Mouse (Mus musculus): ENCODE results near the gene Nhp2. TPM values are rescaled to one million over a fixed set of nuclear protein-coding genes. Genes with fewer than 3 reads are reported as not detected.
"Not testable (repeated sequence)": the region's sequence is repeated elsewhere in the genome, so short reads cannot be mapped to it uniquely, and the experiment has no call there.

The Nhp2 gene
- polyA plus RNA-seq, 1 experiment from 2014 or later: 101 TPM

DNA sequence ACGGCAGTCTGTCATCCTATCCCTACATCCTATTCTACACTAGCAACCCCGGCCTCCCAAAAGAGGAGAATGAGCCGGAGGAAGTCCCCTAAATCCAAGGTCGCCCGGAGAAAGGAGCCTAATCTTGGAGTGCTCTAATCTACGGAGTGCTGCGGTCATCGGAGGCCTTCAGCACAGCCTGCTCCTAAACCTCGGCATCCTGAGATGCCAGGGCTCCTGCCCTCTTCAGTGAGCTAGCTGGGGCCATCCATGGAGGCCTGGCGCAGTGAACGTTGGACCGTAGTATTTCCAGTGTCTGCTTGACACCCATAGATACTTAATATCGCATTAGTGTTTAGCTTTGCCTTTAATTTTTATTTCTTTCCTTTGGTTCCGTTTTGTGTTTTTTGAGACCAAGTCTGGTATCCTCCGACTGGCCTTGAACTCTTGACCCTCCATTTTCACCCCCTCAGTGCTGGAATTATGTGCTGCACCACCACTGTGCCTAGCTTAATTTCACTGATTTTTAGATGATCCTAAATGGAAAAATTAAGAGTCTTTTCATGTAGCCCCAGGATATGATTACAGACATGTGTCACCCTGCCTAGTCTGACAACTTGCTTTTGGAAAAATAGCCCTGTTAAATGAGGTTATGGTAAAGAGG is 12.3 kb upstream of the Nhp2 start:
- H3K9me3 ChIP-seq: no peaks in the 10 kb centered on the region
- H3K4me3 ChIP-seq: peak overlapping the region; percentile 96
- H3K27me3 ChIP-seq (replicated peaks): no peaks in the 10 kb centered on the region
- H3K9ac ChIP-seq: peak overlapping the region; percentile 100
- H3K27ac ChIP-seq (replicated peaks): peak overlapping the region; percentile 82
- ATAC-seq (ENCODE audit: extremely low read depth, insufficient number of reproducible peaks, low FRiP score, low TSS enrichment): no peak; the same call in 1 of the 2 replicates
- H3K4me2 ChIP-seq: peak overlapping the region; percentile 98
- H3K4me1 ChIP-seq: peaks cover 40% of the 10 kb centered on the region
- 10% methylated on average over 15 of the region's 15 CpGs for WGBS
- H3K36me3 ChIP-seq: peaks cover 34% of the 10 kb centered on the region

DNA sequence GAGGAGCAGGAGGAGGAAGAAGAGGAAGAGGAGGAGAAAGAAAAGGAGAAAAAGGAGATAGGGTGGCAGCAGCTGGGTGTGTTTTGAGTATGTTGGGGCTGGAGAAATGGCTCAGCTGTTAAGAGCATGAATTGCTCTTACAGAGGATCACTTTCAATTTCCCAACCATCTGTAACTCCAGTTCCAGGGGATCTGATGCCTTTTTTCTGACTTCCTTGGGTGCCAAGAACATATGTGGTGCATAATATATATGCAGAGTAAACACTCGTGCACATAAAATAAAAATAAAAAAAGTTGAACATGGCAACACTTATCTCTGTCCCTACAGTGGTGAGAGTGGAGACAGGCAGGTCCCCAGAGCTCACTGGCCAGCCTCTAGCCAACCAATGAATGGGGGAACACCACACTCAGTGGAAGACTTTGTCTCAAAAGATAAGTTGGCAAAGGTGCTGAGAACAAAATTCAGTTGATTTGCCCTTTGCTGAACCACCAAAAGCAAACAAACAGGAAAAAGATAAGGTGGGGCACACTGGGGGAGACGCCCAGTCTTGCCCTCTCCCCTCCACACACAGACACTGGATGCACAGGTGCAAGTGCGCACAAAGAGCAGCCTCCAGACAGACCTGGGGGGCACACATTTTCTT is 10.1 kb upstream of the Nhp2 start:
- H3K9me3 ChIP-seq: no peaks in the 10 kb centered on the region
- no peak overlapping the region for H3K4me3 ChIP-seq
- no peak overlapping the region for H3K27ac ChIP-seq (replicated peaks)
- ATAC-seq (ENCODE audit: extremely low read depth, insufficient number of reproducible peaks, low FRiP score, low TSS enrichment): no peak
- no peak overlapping the region for H3K4me2 ChIP-seq
- peaks cover 18% of the 10 kb centered on the region for H3K4me1 ChIP-seq
- H3K9ac ChIP-seq: no peak overlapping the region
- 61% methylated on average over 3 of the region's 3 CpGs for WGBS
- peaks cover 12% of the 10 kb centered on the region for H3K36me3 ChIP-seq
- H3K27me3 ChIP-seq (replicated peaks): no peaks in the 10 kb centered on the region

DNA sequence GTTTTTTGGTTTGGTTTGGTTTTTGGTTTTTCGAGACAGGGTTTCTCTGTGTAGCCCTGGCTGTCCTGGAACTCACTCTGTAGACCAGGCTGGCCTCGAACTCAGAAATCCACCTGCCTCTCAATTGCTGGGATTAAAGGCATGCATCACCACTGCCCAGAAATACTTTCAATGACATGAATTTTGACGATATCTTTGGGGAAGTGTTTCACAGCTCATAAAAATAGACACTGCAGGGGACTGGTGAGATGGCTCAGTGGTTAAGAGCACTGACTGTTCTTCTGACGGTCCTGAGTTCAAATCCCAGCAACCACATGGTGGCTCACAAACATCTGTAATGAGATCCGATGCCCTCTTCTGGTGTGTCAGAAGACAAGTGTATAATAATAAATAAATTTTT is 9.6 kb upstream of the Nhp2 start:
- H3K36me3 ChIP-seq; H3K4me3 ChIP-seq; ATAC-seq (ENCODE audit: extremely low read depth, insufficient number of reproducible peaks, low FRiP score, low TSS enrichment); H3K9ac ChIP-seq; H3K27me3 ChIP-seq (replicated peaks); H3K27ac ChIP-seq (replicated peaks); H3K9me3 ChIP-seq; H3K4me2 ChIP-seq: not testable (repeated sequence)
- peaks cover 17% of the 10 kb centered on the region for H3K4me1 ChIP-seq
- WGBS: 73% methylated on average over 5 of the region's 5 CpGs

DNA sequence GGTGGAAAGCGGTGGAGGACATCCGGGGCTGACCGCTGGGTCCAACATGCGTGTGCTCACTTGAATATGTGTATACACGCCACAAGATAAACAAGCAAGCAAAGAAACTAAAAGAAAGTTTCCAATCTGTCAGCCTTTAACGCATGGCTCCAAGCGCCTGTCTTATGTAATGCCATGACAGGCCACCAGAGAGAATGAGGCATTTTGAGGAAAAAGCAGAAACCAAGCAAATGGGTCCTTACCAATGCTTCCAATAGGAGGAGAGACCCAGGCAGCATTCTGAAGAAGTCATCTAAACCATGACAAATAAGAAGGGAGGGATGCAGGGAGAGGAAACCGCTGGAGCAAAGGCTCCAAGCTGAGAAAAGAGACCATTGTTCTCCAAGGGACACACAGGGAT is 5.3 kb upstream of the Nhp2 start:
- Histone ChIP-seq H3K9me3 (no peaks in the 10 kb centered on the region), H3K27ac (replicated peaks) (no peak overlapping the region), H3K4me2 (no peak overlapping the region), H3K4me3 (no peak overlapping the region), H3K27me3 (replicated peaks) (no peaks in the 10 kb centered on the region), H3K36me3 (no peaks in the 10 kb centered on the region), H3K4me1 (peaks cover 20% of the 10 kb centered on the region), H3K9ac (no peak overlapping the region)
- no peak for ATAC-seq (ENCODE audit: extremely low read depth, insufficient number of reproducible peaks, low FRiP score, low TSS enrichment)
- WGBS: 77% methylated on average over 8 of the region's 8 CpGs

DNA sequence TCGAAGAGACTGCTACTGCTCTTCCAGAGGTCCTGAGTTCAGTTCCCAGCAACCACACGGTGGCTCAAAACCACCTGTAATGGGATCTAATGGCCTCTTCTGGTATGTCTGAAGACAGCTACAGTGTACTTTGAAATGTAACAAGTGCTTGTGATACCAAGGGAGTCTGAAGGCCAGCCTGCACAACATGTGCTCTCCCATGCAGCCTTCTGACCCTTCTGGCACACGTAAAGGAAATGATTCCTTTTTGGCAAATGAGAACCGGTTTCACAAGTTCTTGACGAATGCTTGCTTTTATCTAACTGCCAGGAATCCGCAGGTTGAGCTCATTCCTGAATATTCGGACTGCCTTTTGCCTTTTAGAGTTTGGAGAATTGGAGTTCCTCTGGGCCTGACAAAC is 4.4 kb upstream of the Nhp2 start:
- 37% methylated on average over 7 of the region's 7 CpGs for WGBS

DNA sequence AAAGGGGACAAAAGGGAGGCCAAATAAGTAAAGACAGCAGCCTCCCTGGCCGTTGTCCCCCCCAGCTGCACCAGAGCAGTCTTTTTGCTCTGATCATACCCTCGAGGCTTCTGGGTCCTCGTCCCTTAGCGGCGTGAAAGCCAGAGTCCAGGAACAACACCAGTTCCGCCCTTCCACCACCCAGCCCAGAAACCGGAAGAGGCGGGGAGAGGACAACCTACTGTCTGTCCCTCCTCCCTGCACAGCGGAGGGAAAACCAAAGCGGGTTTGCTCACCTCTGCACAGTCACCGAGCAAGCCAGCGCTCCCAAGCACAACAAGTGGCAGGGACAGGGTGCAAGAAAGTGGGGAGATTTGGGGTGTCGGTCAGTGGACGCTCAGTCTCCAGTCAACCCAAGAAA is 3.9 kb upstream of the Nhp2 start:
- Histone ChIP-seq H3K36me3 (no peaks in the 10 kb centered on the region), H3K4me3 (peak overlapping the region; percentile 52), H3K9me3 (no peaks in the 10 kb centered on the region), H3K9ac (peak overlapping the region; percentile 83), H3K4me1 (peaks cover 27% of the 10 kb centered on the region), H3K4me2 (peak overlapping the region; percentile 81), H3K27ac (replicated peaks) (peak overlapping the region; percentile 84), H3K27me3 (replicated peaks) (no peaks in the 10 kb centered on the region)
- 2% methylated on average over 14 of the region's 14 CpGs for WGBS
- 0 out of 2 replicates have a peak, but pooled peaks have one; percentile 51 for ATAC-seq (ENCODE audit: extremely low read depth, insufficient number of reproducible peaks, low FRiP score, low TSS enrichment)

More for the DNA sequence above, 4.4 kb upstream of the Nhp2 start:
- Histone ChIP-seq H3K36me3 (no peaks in the 10 kb centered on the region), H3K27ac (replicated peaks) (peak overlapping the region; percentile 84), H3K27me3 (replicated peaks) (no peaks in the 10 kb centered on the region), H3K9ac (peak overlapping the region; percentile 83), H3K4me2 (peak overlapping the region; percentile 81), H3K9me3 (no peaks in the 10 kb centered on the region), H3K4me1 (peaks cover 22% of the 10 kb centered on the region), H3K4me3 (peak overlapping the region; percentile 52)
- ATAC-seq (ENCODE audit: extremely low read depth, insufficient number of reproducible peaks, low FRiP score, low TSS enrichment): no peak

DNA sequence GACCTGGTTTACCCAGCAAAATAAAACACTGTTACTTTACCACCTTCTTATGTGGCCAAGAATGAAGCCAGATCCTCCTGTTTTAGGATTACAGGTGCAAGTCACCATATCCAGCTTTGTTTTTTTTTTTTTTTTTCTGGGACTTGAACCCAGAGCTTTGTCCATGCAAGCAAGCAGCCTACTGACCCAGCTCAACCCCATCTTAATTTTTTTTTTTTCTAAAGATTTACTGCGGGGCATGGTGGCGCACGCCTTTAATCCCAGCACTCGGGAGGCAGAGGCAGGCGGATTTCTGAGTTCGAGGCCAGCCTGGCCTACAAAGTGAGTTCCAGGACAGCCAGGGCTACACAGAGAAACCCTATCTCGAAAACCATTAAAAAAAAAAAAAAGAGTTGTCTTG is 3.4 kb upstream of the Nhp2 start:
- Histone ChIP-seq H3K4me2 (peak overlapping the region; percentile 81), H3K9ac (peak overlapping the region; percentile 83), H3K4me1 (peaks cover 32% of the 10 kb centered on the region), H3K4me3 (peak overlapping the region; percentile 52)
- not testable (repeated sequence) for H3K27me3 ChIP-seq (replicated peaks); H3K36me3 ChIP-seq; H3K9me3 ChIP-seq; H3K27ac ChIP-seq (replicated peaks); ATAC-seq (ENCODE audit: extremely low read depth, insufficient number of reproducible peaks, low FRiP score, low TSS enrichment)
- 93% methylated on average over 7 of the region's 7 CpGs for WGBS

DNA sequence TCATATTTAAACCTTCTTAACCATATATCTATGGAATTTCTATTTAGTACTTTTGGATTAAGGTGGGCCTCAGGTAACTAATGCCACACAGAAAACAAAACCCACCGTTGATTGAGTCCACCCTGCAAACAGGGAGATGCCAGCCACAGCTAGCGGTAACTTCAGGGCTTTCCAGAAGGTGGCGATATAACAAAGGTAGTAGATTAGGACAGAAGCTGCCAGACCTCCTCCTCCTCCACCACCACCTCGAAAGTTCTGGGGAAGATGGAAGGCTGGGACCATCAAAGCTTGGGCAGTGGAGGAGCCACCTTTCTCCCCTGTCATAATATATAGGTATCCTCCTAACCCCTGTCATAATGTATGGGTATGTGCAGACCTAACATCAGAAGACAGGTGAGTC is 1.8 kb upstream of the Nhp2 start:
- H3K4me3 ChIP-seq: no peak overlapping the region

DNA sequence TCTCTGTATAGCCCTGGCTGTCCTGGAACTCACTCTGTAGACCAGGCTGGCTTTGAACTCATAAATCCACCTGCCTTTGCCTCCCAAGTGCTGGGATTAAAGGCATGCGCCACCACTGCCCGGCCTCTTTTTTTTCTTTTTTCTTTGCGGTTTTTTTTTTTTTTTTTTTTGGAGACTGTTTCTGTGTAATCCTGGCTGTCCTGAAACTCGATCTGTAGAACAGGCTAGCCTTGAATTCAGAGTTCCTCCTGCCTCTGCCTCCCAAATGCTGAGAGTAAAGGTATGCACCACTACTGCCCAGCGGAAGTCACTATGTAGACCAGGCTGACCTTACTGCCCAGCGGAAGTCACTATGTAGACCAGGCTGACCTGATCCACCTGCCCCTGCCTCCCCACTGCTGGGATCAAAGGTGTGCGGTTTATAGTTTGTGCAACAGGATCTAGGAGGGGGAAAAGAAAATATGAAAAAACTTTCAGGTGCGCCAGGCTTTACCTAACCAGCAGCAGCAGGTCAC is 584 bp upstream of the Nhp2 start:
- H3K9ac ChIP-seq: peak overlapping the region; percentile 72

More for the DNA sequence above, 1.8 kb upstream of the Nhp2 start:
- H3K4me2 ChIP-seq: no peak overlapping the region
- peaks cover 16% of the 10 kb centered on the region for H3K36me3 ChIP-seq
- H3K9me3 ChIP-seq: no peaks in the 10 kb centered on the region
- WGBS: 5% methylated on average over 4 of the region's 4 CpGs
- H3K27me3 ChIP-seq (replicated peaks): no peaks in the 10 kb centered on the region
- no peak overlapping the region for H3K27ac ChIP-seq (replicated peaks)
- no peak for ATAC-seq (ENCODE audit: extremely low read depth, insufficient number of reproducible peaks, low FRiP score, low TSS enrichment)
- no peak overlapping the region for H3K9ac ChIP-seq
- peaks cover 39% of the 10 kb centered on the region for H3K4me1 ChIP-seq

DNA sequence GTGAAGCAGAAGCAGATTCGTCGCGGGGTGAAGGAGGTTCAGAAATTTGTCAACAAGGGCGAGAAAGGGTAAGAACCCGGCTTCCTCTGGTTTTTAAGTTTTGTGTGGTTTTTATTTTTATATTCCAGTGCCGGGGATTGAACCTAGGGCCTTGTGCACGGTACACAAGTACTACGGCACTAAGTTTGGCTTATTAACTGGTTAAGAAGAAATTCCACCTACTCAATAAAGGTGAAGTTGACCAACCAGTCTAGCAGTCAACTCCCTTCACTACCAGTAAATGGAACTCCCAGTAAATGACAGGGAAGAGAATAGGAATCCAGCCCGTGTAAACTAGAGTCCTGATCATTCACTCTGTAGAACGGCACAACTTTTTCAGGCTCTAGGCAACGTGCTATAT is 549 bp downstream of the Nhp2 start:
- peaks cover 39% of the 10 kb centered on the region for H3K36me3 ChIP-seq
- H3K27ac ChIP-seq (replicated peaks): peak overlapping the region; percentile 53
- no peaks in the 10 kb centered on the region for H3K9me3 ChIP-seq
- H3K4me2 ChIP-seq: peak overlapping the region; percentile 90
- no peak for ATAC-seq (ENCODE audit: extremely low read depth, insufficient number of reproducible peaks, low FRiP score, low TSS enrichment)
- H3K9ac ChIP-seq: peak overlapping the region; percentile 90
- H3K27me3 ChIP-seq (replicated peaks): no peaks in the 10 kb centered on the region
- H3K4me1 ChIP-seq: peaks cover 33% of the 10 kb centered on the region
- H3K4me3 ChIP-seq: peak overlapping the region; percentile 91
- WGBS: under 1% methylated on average over 11 of the region's 11 CpGs

More for the DNA sequence above, 584 bp upstream of the Nhp2 start:
- Histone ChIP-seq H3K27ac (replicated peaks) (0 out of 2 replicates have a peak overlapping the region, but pooled peaks have one; percentile 24), H3K4me3 (peak overlapping the region; percentile 91), H3K27me3 (replicated peaks) (no peaks in the 10 kb centered on the region), H3K4me1 (peaks cover 39% of the 10 kb centered on the region), H3K36me3 (peaks cover 28% of the 10 kb centered on the region), H3K4me2 (peak overlapping the region; percentile 90), H3K9me3 (no peaks in the 10 kb centered on the region)
- ATAC-seq (ENCODE audit: extremely low read depth, insufficient number of reproducible peaks, low FRiP score, low TSS enrichment): no peak
- whole genome bisulfite sequencing: 40% methylated on average over 8 of the region's 8 CpGs

DNA sequence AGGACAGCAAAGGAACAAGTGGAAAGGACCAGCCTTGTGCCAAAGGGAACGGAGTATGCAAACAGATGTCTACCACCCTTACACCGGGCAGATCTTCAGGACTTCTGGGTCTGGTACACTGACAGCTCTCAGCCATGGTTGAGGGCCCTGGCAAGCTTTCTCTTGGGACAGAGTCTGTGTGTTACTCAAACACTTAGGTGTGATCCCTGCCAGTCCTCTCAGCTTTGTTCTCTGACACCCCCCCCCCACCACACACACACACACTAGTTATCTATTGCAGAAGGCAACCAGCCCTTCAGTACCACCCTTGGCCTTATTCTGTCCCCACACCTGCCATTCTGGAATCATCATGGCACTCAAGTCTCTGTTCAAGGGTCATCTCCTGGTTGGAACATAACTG is 2.2 kb downstream of the Nhp2 start:
- 92% methylated on average over 2 of the region's 2 CpGs for WGBS
- Histone ChIP-seq H3K36me3 (peaks cover 55% of the 10 kb centered on the region), H3K9me3 (no peaks in the 10 kb centered on the region), H3K27ac (replicated peaks) (no peak overlapping the region), H3K4me2 (no peak overlapping the region), H3K4me1 (peaks cover 26% of the 10 kb centered on the region), H3K27me3 (replicated peaks) (no peaks in the 10 kb centered on the region), H3K9ac (no peak overlapping the region), H3K4me3 (no peak overlapping the region)
- no peak for ATAC-seq (ENCODE audit: extremely low read depth, insufficient number of reproducible peaks, low FRiP score, low TSS enrichment)
